Mouse (Mus musculus): ENCODE data around the gene Crygc. TPM values are rescaled to one million over a fixed set of nuclear protein-coding genes. Genes with fewer than 3 reads are reported as not detected.

Gene Crygc
- polyA plus RNA-seq (2015; fragmentation: Nextera tagmentation; extraction: Ambion mirVana) = not detected in 2 replicates

GRCm38 (mm10) chr1:65073589-65073988 is at the start of gene Crygc:
TSS of gene Crygc (minus strand) at chr1:65073689.
- WGBS = 57% methylated on average over 6 of the region's 6 CpGs
- no peak within 1 kb of the TSS for H3K9ac ChIP-seq
- H3K4me3 ChIP-seq = no peak within 1 kb of the TSS
- no peaks in the 10 kb centered on the region for H3K36me3 ChIP-seq
- H3K4me1 ChIP-seq (replicated peaks) = no peaks in the 10 kb centered on the region
- H3K27ac ChIP-seq = no peak within 1 kb of the TSS
- ATAC-seq (ENCODE audit: low FRiP score) = no peak
- no peaks in the 10 kb centered on the region for H3K9me3 ChIP-seq
- H3K27me3 ChIP-seq = no peaks in the 10 kb centered on the region
- no peak within 1 kb of the TSS for H3K4me2 ChIP-seq

- Histone ChIP-seq H3K9ac (no peak within 1 kb of the TSS; the same call in 1 of the 2 replicates), H3K4me1 (replicated peaks) (no peaks in the 10 kb centered on the region), H3K9me3 (no peaks in the 10 kb centered on the region), H3K36me3 (no peaks in the 10 kb centered on the region), H3K4me3 (peak within 1 kb of the TSS; percentile 26; the same call in 1 of the 2 replicates), H3K4me2 (peak within 1 kb of the TSS; percentile 50), H3K27me3 (no peaks in the 10 kb centered on the region), H3K27ac (no peak within 1 kb of the TSS)
- WGBS = 31% methylated on average over 9 of the region's 9 CpGs
- no peak for ATAC-seq (ENCODE audit: low FRiP score)
These were observed 49.3 kb upstream of the Crygc start, which contains the start of gene D630023F18Rik for GRCm38 (mm10) chr1:65122574-65123372. TSS of gene D630023F18Rik (minus strand) at chr1:65123214.

GRCm38 (mm10) chr1:65119438-65119837 is 45.9 kb upstream of the Crygc start, which contains the start of gene Gm28845:
TSS of gene Gm28845 (minus strand) at chr1:65119558.
- no peaks in the 10 kb centered on the region for H3K9me3 ChIP-seq
- no peak within 1 kb of the TSS for H3K4me3 ChIP-seq
- no peak within 1 kb of the TSS for H3K27ac ChIP-seq
- no peaks in the 10 kb centered on the region for H3K27me3 ChIP-seq
- WGBS = 78% methylated on average over 1 of the region's 1 CpGs
- ATAC-seq (ENCODE audit: low FRiP score) = no peak
- H3K4me2 ChIP-seq = no peak within 1 kb of the TSS
- no peaks in the 10 kb centered on the region for H3K4me1 ChIP-seq (replicated peaks)
- H3K9ac ChIP-seq = no peak within 1 kb of the TSS
- H3K36me3 ChIP-seq = no peaks in the 10 kb centered on the region

GRCm38 (mm10) chr1:65118150-65118913 is 44.8 kb upstream of the Crygc start:
- no peaks in the 10 kb centered on the region for H3K4me1 ChIP-seq (replicated peaks)
- no peaks in the 10 kb centered on the region for H3K27me3 ChIP-seq
- no peak for ATAC-seq (ENCODE audit: low FRiP score)
- no peaks in the 10 kb centered on the region for H3K9me3 ChIP-seq
- H3K27ac ChIP-seq = no peak overlapping the region
- H3K9ac ChIP-seq = no peak overlapping the region
- H3K4me2 ChIP-seq = no peak overlapping the region
- H3K4me3 ChIP-seq = no peak overlapping the region
- WGBS = 85% methylated on average over 8 of the region's 8 CpGs
- H3K36me3 ChIP-seq = no peaks in the 10 kb centered on the region

GRCm38 (mm10) chr1:65113536-65114172 is 40.2 kb upstream of the Crygc start:
- ATAC-seq (ENCODE audit: low FRiP score) = no peak

GRCm38 (mm10) chr1:65112807-65113196 is 39.3 kb upstream of the Crygc start:
- Histone ChIP-seq H3K4me3 (0 out of 2 replicates have a peak overlapping the region, but pooled peaks have one; percentile 3), H3K4me2 (peak overlapping the region; percentile 43)
- WGBS = 51% methylated on average over 14 of the region's 14 CpGs

More at GRCm38 (mm10) chr1:65113536-65114172, 40.2 kb upstream of the Crygc start:
- H3K4me2 ChIP-seq = no peak overlapping the region
- H3K4me1 ChIP-seq (replicated peaks) = peaks cover 8% of the 10 kb centered on the region
- H3K9ac ChIP-seq = no peak overlapping the region
- no peak overlapping the region for H3K4me3 ChIP-seq
- 85% methylated on average over 5 of the region's 5 CpGs for WGBS
- no peaks in the 10 kb centered on the region for H3K27me3 ChIP-seq
- no peaks in the 10 kb centered on the region for H3K36me3 ChIP-seq
- H3K9me3 ChIP-seq = no peaks in the 10 kb centered on the region
- no peak overlapping the region for H3K27ac ChIP-seq

GRCm38 (mm10) chr1:65112031-65112806 is 38.7 kb upstream of the Crygc start:
- Histone ChIP-seq H3K27ac (no peak overlapping the region; the same call in 1 of the 2 replicates), H3K4me2 (peak overlapping the region; percentile 43), H3K9ac (no peak overlapping the region), H3K36me3 (no peaks in the 10 kb centered on the region), H3K9me3 (no peaks in the 10 kb centered on the region), H3K4me3 (0 out of 2 replicates have a peak overlapping the region, but pooled peaks have one; percentile 3), H3K4me1 (replicated peaks) (peaks cover 8% of the 10 kb centered on the region), H3K27me3 (no peaks in the 10 kb centered on the region)
- peak; percentile 75; the same call in 1 of the 2 replicates for ATAC-seq (ENCODE audit: low FRiP score)
- 14% methylated on average over 8 of the region's 8 CpGs for WGBS

More at GRCm38 (mm10) chr1:65112807-65113196, 39.3 kb upstream of the Crygc start:
- Histone ChIP-seq H3K4me1 (replicated peaks) (peaks cover 8% of the 10 kb centered on the region), H3K9me3 (no peaks in the 10 kb centered on the region), H3K27ac (no peak overlapping the region; the same call in 1 of the 2 replicates), H3K27me3 (no peaks in the 10 kb centered on the region), H3K9ac (no peak overlapping the region), H3K36me3 (no peaks in the 10 kb centered on the region)
- ATAC-seq (ENCODE audit: low FRiP score) = no peak

GRCm38 (mm10) chr1:65109756-65110435 is 36.4 kb upstream of the Crygc start:
- Histone ChIP-seq H3K9me3 (no peaks in the 10 kb centered on the region), H3K36me3 (no peaks in the 10 kb centered on the region), H3K9ac (no peak overlapping the region), H3K27ac (no peak overlapping the region), H3K27me3 (no peaks in the 10 kb centered on the region), H3K4me2 (no peak overlapping the region), H3K4me1 (replicated peaks) (peaks cover 8% of the 10 kb centered on the region), H3K4me3 (no peak overlapping the region)
- WGBS = 80% methylated on average over 25 of the region's 25 CpGs
- ATAC-seq (ENCODE audit: low FRiP score) = no peak

GRCm38 (mm10) chr1:65109196-65109595 is 35.7 kb upstream of the Crygc start:
- Histone ChIP-seq H3K27ac (no peak overlapping the region), H3K36me3 (no peaks in the 10 kb centered on the region), H3K9me3 (no peaks in the 10 kb centered on the region), H3K27me3 (no peaks in the 10 kb centered on the region), H3K4me2 (no peak overlapping the region), H3K4me3 (no peak overlapping the region), H3K4me1 (replicated peaks) (peaks cover 8% of the 10 kb centered on the region), H3K9ac (no peak overlapping the region)
- WGBS = 90% methylated on average over 8 of the region's 8 CpGs
- no peak for ATAC-seq (ENCODE audit: low FRiP score)

GRCm38 (mm10) chr1:65107654-65108279 is 34.3 kb upstream of the Crygc start:
- Histone ChIP-seq H3K36me3 (no peaks in the 10 kb centered on the region), H3K9me3 (no peaks in the 10 kb centered on the region), H3K9ac (no peak overlapping the region), H3K4me3 (no peak overlapping the region), H3K4me2 (no peak overlapping the region), H3K27me3 (no peaks in the 10 kb centered on the region), H3K27ac (no peak overlapping the region), H3K4me1 (replicated peaks) (peaks cover 4% of the 10 kb centered on the region)
- 95% methylated on average over 10 of the region's 10 CpGs for WGBS
- ATAC-seq (ENCODE audit: low FRiP score) = no peak

- Histone ChIP-seq H3K36me3 (no peaks in the 10 kb centered on the region), H3K4me1 (replicated peaks) (no peaks in the 10 kb centered on the region), H3K27ac (no peak within 1 kb of the TSS), H3K4me2 (no peak within 1 kb of the TSS), H3K9me3 (no peaks in the 10 kb centered on the region), H3K27me3 (no peaks in the 10 kb centered on the region), H3K4me3 (no peak within 1 kb of the TSS), H3K9ac (no peak within 1 kb of the TSS)
- ATAC-seq (ENCODE audit: low FRiP score) = no peak
- 82% methylated on average over 11 of the region's 11 CpGs for WGBS
These were observed 29.8 kb upstream of the Crygc start, which contains the start of gene Cryga for GRCm38 (mm10) chr1:65103273-65103672. TSS of gene Cryga (minus strand) at chr1:65103373.
